Mouse (Mus musculus): Measurements from ENCODE around the gene Tmem217. TPM values are rescaled to one million over a fixed set of nuclear protein-coding genes. Genes with fewer than 3 reads are reported as not detected.

Gene Tmem217
- polyA plus RNA-seq, 1 experiment from 2014 or later, result 0.36 TPM

DNA sequence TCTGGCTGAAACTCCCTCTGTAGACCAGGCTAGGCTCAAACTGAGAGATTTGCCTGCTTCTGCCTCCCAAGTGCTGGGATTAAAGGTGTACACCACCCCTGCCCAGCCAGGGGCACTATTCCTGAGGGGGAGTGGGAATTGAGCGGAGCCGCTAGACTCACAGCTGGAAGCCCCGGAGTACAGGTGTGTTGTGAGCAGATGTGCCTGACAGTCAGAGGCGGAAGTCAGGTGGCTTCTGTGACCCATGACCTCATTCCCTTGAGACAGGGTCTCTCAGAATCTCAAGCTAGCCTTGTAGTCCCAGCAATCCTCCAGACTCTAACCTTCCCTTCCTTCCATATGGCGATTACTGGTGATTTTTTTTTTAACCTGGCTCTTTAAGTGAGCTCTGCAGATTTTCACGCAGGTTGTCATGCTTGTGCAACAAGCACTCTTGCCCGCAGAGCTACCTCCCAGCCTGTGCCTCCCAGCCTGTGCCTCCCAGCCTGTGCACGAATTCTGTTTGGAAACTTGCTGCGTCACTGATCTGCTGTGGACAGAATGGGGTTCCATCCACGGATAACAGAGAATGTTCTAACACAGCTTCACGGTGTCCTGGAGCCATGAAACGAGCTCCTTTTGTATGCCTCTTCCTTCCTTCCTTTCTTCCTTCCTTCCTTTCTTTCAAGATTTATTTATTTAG is 43.1 kb downstream of the Tmem217 start:
- H3K27me3 ChIP-seq (ENCODE audit: control insufficient read depth, insufficient read depth, low read length), result no peaks in the 10 kb centered on the region
- no peak overlapping the region for H3K9ac ChIP-seq (replicated peaks; ENCODE audit: low read length)
- H3K9me3 ChIP-seq (replicated peaks; ENCODE audit: control insufficient read depth, low read length), result no peaks in the 10 kb centered on the region
- DNase-seq (ENCODE audit: low spot score), result no peak
- no peaks in the 10 kb centered on the region for H3K4me1 ChIP-seq (ENCODE audit: control insufficient read depth, insufficient read depth, low read length)
- no peak overlapping the region for H3K4me2 ChIP-seq (ENCODE audit: low read depth, low read length)
- WGBS, result 74% methylated on average over 12 of the region's 12 CpGs
- no peak for ATAC-seq (replicated peaks; ENCODE audit: insufficient number of reproducible peaks, low FRiP score, low TSS enrichment, low read depth)
- H3K27ac ChIP-seq (replicated peaks; ENCODE audit: low read depth, low read length), result no peak overlapping the region
- no peak overlapping the region for H3K4me3 ChIP-seq (ENCODE audit: low read depth, low read length)
- no peaks in the 10 kb centered on the region for H3K36me3 ChIP-seq (replicated peaks; ENCODE audit: control insufficient read depth, insufficient read depth, low read depth, low read length)

GRCm38 (mm10) chr17:29503700-29504099 is 48.5 kb downstream of the Tmem217 start:
- Histone ChIP-seq H3K27ac (replicated peaks; ENCODE audit: low read depth, low read length) (no peak overlapping the region), H3K4me3 (ENCODE audit: low read depth, low read length) (no peak overlapping the region), H3K9me3 (replicated peaks; ENCODE audit: control insufficient read depth, low read length) (no peaks in the 10 kb centered on the region), H3K27me3 (ENCODE audit: control insufficient read depth, insufficient read depth, low read length) (no peaks in the 10 kb centered on the region), H3K36me3 (replicated peaks; ENCODE audit: control insufficient read depth, insufficient read depth, low read depth, low read length) (no peaks in the 10 kb centered on the region), H3K4me2 (ENCODE audit: low read depth, low read length) (no peak overlapping the region), H3K9ac (replicated peaks; ENCODE audit: low read length) (no peak overlapping the region), H3K4me1 (ENCODE audit: control insufficient read depth, insufficient read depth, low read length) (no peaks in the 10 kb centered on the region)
- 78% methylated on average over 5 of the region's 5 CpGs for WGBS
- DNase-seq (ENCODE audit: low spot score) (no peak), ATAC-seq (replicated peaks; ENCODE audit: insufficient number of reproducible peaks, low FRiP score, low TSS enrichment, low read depth) (no peak)

GRCm38 (mm10) chr17:29502669-29503665 is 49.2 kb downstream of the Tmem217 start:
- Histone ChIP-seq H3K9me3 (replicated peaks; ENCODE audit: control insufficient read depth, low read length) (no peaks in the 10 kb centered on the region), H3K4me1 (ENCODE audit: control insufficient read depth, insufficient read depth, low read length) (no peaks in the 10 kb centered on the region), H3K4me3 (ENCODE audit: low read depth, low read length) (no peak overlapping the region), H3K36me3 (replicated peaks; ENCODE audit: control insufficient read depth, insufficient read depth, low read depth, low read length) (no peaks in the 10 kb centered on the region), H3K9ac (replicated peaks; ENCODE audit: low read length) (no peak overlapping the region), H3K4me2 (ENCODE audit: low read depth, low read length) (no peak overlapping the region; the same call in 1 of the 2 replicates), H3K27ac (replicated peaks; ENCODE audit: low read depth, low read length) (no peak overlapping the region), H3K27me3 (ENCODE audit: control insufficient read depth, insufficient read depth, low read length) (no peaks in the 10 kb centered on the region)
- ATAC-seq (replicated peaks; ENCODE audit: insufficient number of reproducible peaks, low FRiP score, low TSS enrichment, low read depth) (no peak), DNase-seq (ENCODE audit: low spot score) (no peak)
- 13% methylated on average over 32 of the region's 32 CpGs for WGBS

GRCm38 (mm10) chr17:29502005-29502668 is 50.0 kb downstream of the Tmem217 start:
- no peaks in the 10 kb centered on the region for H3K9me3 ChIP-seq (replicated peaks; ENCODE audit: control insufficient read depth, low read length)
- H3K27me3 ChIP-seq (ENCODE audit: control insufficient read depth, insufficient read depth, low read length), result no peaks in the 10 kb centered on the region
- no peak overlapping the region for H3K4me2 ChIP-seq (ENCODE audit: low read depth, low read length)
- no peak overlapping the region for H3K4me3 ChIP-seq (ENCODE audit: low read depth, low read length)
- DNase-seq (ENCODE audit: low spot score), result no peak
- H3K9ac ChIP-seq (replicated peaks; ENCODE audit: low read length), result no peak overlapping the region
- no peaks in the 10 kb centered on the region for H3K36me3 ChIP-seq (replicated peaks; ENCODE audit: control insufficient read depth, insufficient read depth, low read depth, low read length)
- ATAC-seq (replicated peaks; ENCODE audit: insufficient number of reproducible peaks, low FRiP score, low TSS enrichment, low read depth), result no peak
- WGBS, result 82% methylated on average over 7 of the region's 7 CpGs
- H3K4me1 ChIP-seq (ENCODE audit: control insufficient read depth, insufficient read depth, low read length), result no peaks in the 10 kb centered on the region
- H3K27ac ChIP-seq (replicated peaks; ENCODE audit: low read depth, low read length), result no peak overlapping the region

DNA sequence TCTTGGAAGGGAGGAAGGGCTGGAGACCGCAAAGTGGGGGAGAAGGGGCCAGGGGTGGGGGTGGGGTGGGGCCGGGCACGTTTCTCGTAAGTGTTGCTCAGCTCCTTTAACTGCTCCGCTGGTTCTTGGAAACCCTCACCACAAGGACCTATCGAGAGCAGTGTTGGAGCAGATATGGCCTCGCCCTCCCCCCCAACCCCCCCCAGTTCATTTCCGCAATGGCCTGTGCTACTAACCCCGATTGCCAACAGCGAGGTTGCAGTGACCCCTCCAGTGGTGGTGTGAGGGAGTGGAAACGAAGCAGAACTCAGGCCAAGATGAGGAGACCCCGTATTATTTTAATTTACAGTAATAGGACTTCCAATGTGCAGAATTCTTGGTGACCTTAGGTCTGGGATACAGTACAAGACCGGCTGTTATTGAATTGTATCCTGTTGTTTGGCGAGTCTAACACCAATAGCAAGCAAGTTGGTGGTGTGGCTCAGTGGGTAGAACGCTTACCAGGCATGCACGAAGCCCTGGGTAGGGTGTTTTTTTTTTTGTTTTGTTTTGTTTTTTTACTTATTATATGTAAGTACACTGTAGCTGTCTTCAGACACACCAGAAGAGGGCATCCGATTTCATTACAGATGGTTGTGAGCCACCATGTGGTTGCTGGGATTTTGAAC is 51.2 kb downstream of the Tmem217 start:
- no peak for DNase-seq (ENCODE audit: low spot score)
- Histone ChIP-seq H3K9ac (replicated peaks; ENCODE audit: low read length) (no peak overlapping the region), H3K9me3 (replicated peaks; ENCODE audit: control insufficient read depth, low read length) (no peaks in the 10 kb centered on the region), H3K4me3 (ENCODE audit: low read depth, low read length) (no peak overlapping the region), H3K27ac (replicated peaks; ENCODE audit: low read depth, low read length) (no peak overlapping the region), H3K4me1 (ENCODE audit: control insufficient read depth, insufficient read depth, low read length) (no peaks in the 10 kb centered on the region), H3K4me2 (ENCODE audit: low read depth, low read length) (no peak overlapping the region), H3K27me3 (ENCODE audit: control insufficient read depth, insufficient read depth, low read length) (no peaks in the 10 kb centered on the region), H3K36me3 (replicated peaks; ENCODE audit: control insufficient read depth, insufficient read depth, low read depth, low read length) (no peaks in the 10 kb centered on the region)
- WGBS, result 79% methylated on average over 17 of the region's 17 CpGs
- ATAC-seq (replicated peaks; ENCODE audit: insufficient number of reproducible peaks, low FRiP score, low TSS enrichment, low read depth), result no peak

GRCm38 (mm10) chr17:29500243-29500740 is 51.9 kb downstream of the Tmem217 start:
- no peak for DNase-seq (ENCODE audit: low spot score)
- 66% methylated on average over 7 of the region's 7 CpGs for WGBS
- Histone ChIP-seq H3K27ac (replicated peaks; ENCODE audit: low read depth, low read length) (no peak overlapping the region), H3K27me3 (ENCODE audit: control insufficient read depth, insufficient read depth, low read length) (no peaks in the 10 kb centered on the region), H3K9me3 (replicated peaks; ENCODE audit: control insufficient read depth, low read length) (no peaks in the 10 kb centered on the region), H3K4me2 (ENCODE audit: low read depth, low read length) (no peak overlapping the region), H3K36me3 (replicated peaks; ENCODE audit: control insufficient read depth, insufficient read depth, low read depth, low read length) (no peaks in the 10 kb centered on the region), H3K4me3 (ENCODE audit: low read depth, low read length) (no peak overlapping the region), H3K4me1 (ENCODE audit: control insufficient read depth, insufficient read depth, low read length) (no peaks in the 10 kb centered on the region), H3K9ac (replicated peaks; ENCODE audit: low read length) (peak overlapping the region; percentile 9; the same call in 1 of the 2 replicates)
- ATAC-seq (replicated peaks; ENCODE audit: insufficient number of reproducible peaks, low FRiP score, low TSS enrichment, low read depth), result no peak

DNA sequence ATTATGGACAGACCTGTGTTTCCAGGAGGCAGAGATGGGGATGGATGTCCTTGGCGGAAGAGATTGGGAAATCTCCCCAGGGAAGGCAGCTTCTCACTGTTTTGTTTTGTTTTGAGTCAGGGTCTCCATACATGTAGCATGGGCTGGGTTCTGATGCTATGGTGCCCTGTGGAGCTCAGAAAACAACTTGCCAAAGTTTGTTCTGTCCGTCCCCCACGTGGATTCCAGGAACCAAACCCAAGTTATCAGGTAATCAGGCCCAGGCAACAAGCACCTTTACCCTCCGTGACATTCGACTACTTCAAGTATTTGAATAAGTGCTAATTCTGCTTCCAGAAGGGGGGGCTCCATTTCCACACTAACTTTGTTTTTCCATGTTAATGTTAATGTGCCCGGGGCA is 52.7 kb downstream of the Tmem217 start:
- H3K9me3 ChIP-seq (replicated peaks; ENCODE audit: control insufficient read depth, low read length), result no peaks in the 10 kb centered on the region
- no peak overlapping the region for H3K27ac ChIP-seq (replicated peaks; ENCODE audit: low read depth, low read length)
- no peak overlapping the region for H3K9ac ChIP-seq (replicated peaks; ENCODE audit: low read length)
- 70% methylated on average over 6 of the region's 6 CpGs for WGBS
- ATAC-seq (replicated peaks; ENCODE audit: insufficient number of reproducible peaks, low FRiP score, low TSS enrichment, low read depth), result no peak
- H3K27me3 ChIP-seq (ENCODE audit: control insufficient read depth, insufficient read depth, low read length), result no peaks in the 10 kb centered on the region
- H3K36me3 ChIP-seq (replicated peaks; ENCODE audit: control insufficient read depth, insufficient read depth, low read depth, low read length), result no peaks in the 10 kb centered on the region; the same call in 1 of the 2 replicates
- H3K4me1 ChIP-seq (ENCODE audit: control insufficient read depth, insufficient read depth, low read length), result no peaks in the 10 kb centered on the region
- no peak overlapping the region for H3K4me2 ChIP-seq (ENCODE audit: low read depth, low read length)
- no peak overlapping the region for H3K4me3 ChIP-seq (ENCODE audit: low read depth, low read length)
- no peak for DNase-seq (ENCODE audit: low spot score)

All from embryonic facial prominence, embryonic 11.5 days (tissue).